Mouse (Mus musculus) spleen, postnatal 14 days (tissue): ENCODE results near the gene Nkx2-9.

Source experiments
- DNase-seq, 2 experiments: peaks; one replicate each; pipeline ENCODE4 v3.0.0; 2021 to 2022; ENCODE audit warnings: low spot score in 2 of 2

Gene Nkx2-9

GRCm38 (mm10) chr12:56612761-56613437 lies at the start of gene Nkx2-9:
Nkx2-9 (minus strand) TSS chr12:56613284.
- no peak for DNase-seq

DNA sequence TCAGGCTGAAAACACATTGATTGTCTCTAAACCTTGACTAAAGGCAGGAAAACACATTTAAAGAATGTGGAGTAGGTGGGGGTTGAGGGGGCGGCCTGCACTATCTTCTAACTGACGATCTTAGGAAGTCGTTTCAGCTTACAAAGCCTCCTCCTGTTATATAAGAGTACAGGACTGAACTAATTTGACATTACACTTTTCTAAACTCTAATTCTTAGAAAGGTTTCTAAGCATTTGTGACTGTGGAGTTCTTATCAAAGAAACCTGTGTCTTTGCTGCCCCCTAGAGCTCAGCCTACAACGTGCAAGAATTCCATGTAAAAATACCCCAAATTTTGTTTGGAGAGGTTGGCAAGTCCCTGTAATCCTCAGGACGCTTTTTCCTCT lies 24.1 kb upstream of the Nkx2-9 start:
- no peak for DNase-seq

GRCm38 (mm10) chr12:56636534-56637180 lies 23.6 kb upstream of the Nkx2-9 start:
- DNase-seq: no peak

- no peak for DNase-seq
These were observed 3.0 kb upstream of the Nkx2-9 start for GRCm38 (mm10) chr12:56616088-56616487.

DNA sequence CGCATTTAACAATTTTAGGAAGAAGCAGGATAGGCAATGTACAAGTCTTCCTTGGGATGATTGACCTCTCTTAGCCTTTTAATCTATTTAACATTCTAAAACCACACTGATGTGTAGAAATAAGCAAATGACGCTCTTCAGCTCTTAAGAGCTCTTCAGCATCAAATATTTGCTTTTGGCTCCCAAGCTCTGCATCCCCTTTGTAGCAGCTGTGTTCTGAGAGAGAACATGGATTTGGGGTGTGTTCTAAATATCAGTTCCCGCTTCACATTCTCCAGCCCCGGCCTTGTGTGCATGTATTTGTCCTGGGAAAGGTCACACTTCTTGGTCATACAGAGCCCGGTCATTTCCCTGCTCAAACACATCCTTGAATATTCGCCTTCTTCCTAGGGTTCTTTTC lies 2.3 kb upstream of the Nkx2-9 start:
- no peak for DNase-seq

DNA sequence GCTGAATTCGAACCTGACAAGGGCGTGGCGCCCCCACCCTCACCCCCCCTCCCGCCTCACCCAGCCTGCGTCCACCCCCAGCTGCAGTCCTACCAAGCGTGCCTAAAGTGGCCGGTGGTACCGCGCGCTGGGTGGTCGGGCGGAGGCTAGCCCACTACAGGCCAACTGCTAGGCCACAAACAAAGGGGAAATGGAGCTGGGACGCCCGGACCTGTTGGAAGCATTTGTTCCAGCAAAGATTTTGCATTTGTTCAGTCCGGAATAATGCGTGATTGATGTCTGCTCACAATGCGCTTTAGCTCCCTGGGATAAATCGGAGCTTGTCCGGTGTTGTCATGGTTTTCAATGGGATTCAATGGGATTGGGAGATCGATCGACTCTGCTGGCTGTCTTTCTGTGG lies 1.4 kb upstream of the Nkx2-9 start:
- DNase-seq: no peak

- DNase-seq: no peak
These were observed 929 bp upstream of the Nkx2-9 start for GRCm38 (mm10) chr12:56613916-56614510.

GRCm38 (mm10) chr12:56613438-56613830 lies 350 bp upstream of the Nkx2-9 start:
- DNase-seq: no peak

GRCm38 (mm10) chr12:56612349-56612735 lies 742 bp downstream of the Nkx2-9 start:
- DNase-seq: no peak

GRCm38 (mm10) chr12:56611504-56612348 lies 1.4 kb downstream of the Nkx2-9 start:
- DNase-seq: no peak

DNA sequence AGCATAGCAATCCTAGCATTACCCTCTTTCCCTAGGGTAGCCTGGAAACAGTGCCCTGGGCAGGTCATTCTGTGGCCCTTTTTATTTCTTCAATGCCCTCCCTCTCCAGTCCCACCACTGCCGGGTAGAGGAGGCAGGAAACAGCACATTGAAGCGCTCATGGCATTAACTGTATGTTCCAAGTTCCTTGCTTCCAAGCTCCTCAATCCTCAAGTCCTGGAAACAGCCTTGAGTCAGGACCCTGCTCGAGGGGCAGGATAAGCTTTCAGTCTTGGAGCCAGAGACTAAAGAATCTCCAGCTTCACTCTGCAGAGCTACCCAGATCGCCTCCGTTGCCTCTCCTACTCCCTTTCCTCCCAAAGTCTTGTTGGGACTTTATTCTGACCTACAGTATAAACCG lies 2.2 kb downstream of the Nkx2-9 start:
- no peak for DNase-seq

- DNase-seq: no peak
These were observed 21.4 kb downstream of the Nkx2-9 start for GRCm38 (mm10) chr12:56591722-56592121.

GRCm38 (mm10) chr12:56587830-56588229 lies 25.3 kb downstream of the Nkx2-9 start:
- no peak for DNase-seq
